Mouse (Mus musculus) layer of hippocampus, postnatal 14 days (tissue): Measurements from ENCODE around the gene Gm765. TPM values are rescaled to one million over a fixed set of nuclear protein-coding genes. Genes with fewer than 3 reads are reported as not detected.

ENCODE experiments used
- DNase-seq, 2 experiments: peaks; one replicate each; pipeline ENCODE4 v3.0.0; 2021 to 2022; ENCODE audit warnings: low spot score in 2 of 2, mixed read lengths in 1 of 2
- long read RNA-seq, 2 experiments: library from polyadenylated mRNA; stranded (forward); transcript quantifications; one replicate each; pipeline ENCODE4 v2.0.0; 2021
- total RNA-seq, 2 experiments: library from RNA; stranded (reverse); gene quantifications; 2 replicates each; pipeline ENCODE4 v1.2.3; 2021

The Gm765 gene
- not detected for total RNA-seq
- long read RNA-seq, experiment 1, result 0 reads
- long read RNA-seq, experiment 2, result 0 reads

- no peak for DNase-seq
Measured at GRCm38 (mm10) chr6:98342654-98343053, at the start of gene Gm765. Gene Gm765 (minus strand): TSS chr6:98342754.

- DNase-seq, result peak in 1 of 2 experiments; percentile 24
Measured at GRCm38 (mm10) chr6:98385487-98385886, 42.9 kb upstream of the Gm765 start.

- peak; percentile 9 to 18 for DNase-seq
Measured at GRCm38 (mm10) chr6:98384431-98384830, 41.9 kb upstream of the Gm765 start.

- DNase-seq, result peak in 1 of 2 experiments; percentile 59
Measured at GRCm38 (mm10) chr6:98383411-98383810, 40.9 kb upstream of the Gm765 start.

- no peak for DNase-seq
Measured at GRCm38 (mm10) chr6:98366199-98366598, 23.6 kb upstream of the Gm765 start.

GRCm38 (mm10) chr6:98355271-98355670 lies 12.7 kb upstream of the Gm765 start:
- DNase-seq, result no peak

GRCm38 (mm10) chr6:98353285-98353684 lies 10.7 kb upstream of the Gm765 start:
- no peak for DNase-seq

- no peak for DNase-seq
Measured at GRCm38 (mm10) chr6:98332714-98333113, 9.8 kb downstream of the Gm765 start.

- no peak for DNase-seq
Measured at GRCm38 (mm10) chr6:98311659-98312058, 30.9 kb downstream of the Gm765 start.

GRCm38 (mm10) chr6:98307647-98308046 lies 34.9 kb downstream of the Gm765 start:
- DNase-seq, result no peak

GRCm38 (mm10) chr6:98307159-98307558 lies 35.4 kb downstream of the Gm765 start:
- no peak for DNase-seq

GRCm38 (mm10) chr6:98292064-98292463 lies 50.5 kb downstream of the Gm765 start:
- DNase-seq, result no peak

- no peak for DNase-seq
Measured at GRCm38 (mm10) chr6:98288316-98288715, 54.2 kb downstream of the Gm765 start.

- no peak for DNase-seq
Measured at GRCm38 (mm10) chr6:98287521-98287920, 55.0 kb downstream of the Gm765 start.

GRCm38 (mm10) chr6:98285190-98285589 lies 57.4 kb downstream of the Gm765 start:
- DNase-seq, result no peak

GRCm38 (mm10) chr6:98282791-98283190 lies 59.8 kb downstream of the Gm765 start:
- DNase-seq, result peak in 1 of 2 experiments; percentile 18

- DNase-seq, result no peak
Measured at GRCm38 (mm10) chr6:98271553-98271952, 71.0 kb downstream of the Gm765 start.

GRCm38 (mm10) chr6:98262961-98263360 lies 79.6 kb downstream of the Gm765 start:
- DNase-seq, result no peak

GRCm38 (mm10) chr6:98259016-98259415 lies 83.5 kb downstream of the Gm765 start:
- DNase-seq, result no peak

- peak in 1 of 2 experiments; percentile 12 for DNase-seq
Measured at GRCm38 (mm10) chr6:98246449-98246848, 96.1 kb downstream of the Gm765 start.

- DNase-seq, result no peak
Measured at GRCm38 (mm10) chr6:98243186-98243585, 99.4 kb downstream of the Gm765 start.

GRCm38 (mm10) chr6:98240561-98241272 lies 101.8 kb downstream of the Gm765 start:
- no peak for DNase-seq

GRCm38 (mm10) chr6:98234097-98234496 lies 108.5 kb downstream of the Gm765 start:
- no peak for DNase-seq
